Mouse (Mus musculus) CD4-positive, CD25-positive, alpha-beta regulatory T cell, adult 4 months (primary cell): ENCODE measurements around the gene Ccdc85b. TPM values are rescaled to one million over a fixed set of nuclear protein-coding genes. Genes with fewer than 3 reads are reported as not detected.

Experiments
- ATAC-seq: one replicate; pipeline ENCODE4 v1.8.0; 2017
- polyA plus RNA-seq, 2 experiments: library from polyadenylated mRNA; unstranded; fragments of 100-300 nt; shearing (Covaris generic); gene quantifications; one replicate each; pipeline ENCODE4 v1.2.1; 2017

Gene Ccdc85b
- polyA plus RNA-seq, 2 experiments from 2014 or later: 0.48 to 0.83 TPM

DNA sequence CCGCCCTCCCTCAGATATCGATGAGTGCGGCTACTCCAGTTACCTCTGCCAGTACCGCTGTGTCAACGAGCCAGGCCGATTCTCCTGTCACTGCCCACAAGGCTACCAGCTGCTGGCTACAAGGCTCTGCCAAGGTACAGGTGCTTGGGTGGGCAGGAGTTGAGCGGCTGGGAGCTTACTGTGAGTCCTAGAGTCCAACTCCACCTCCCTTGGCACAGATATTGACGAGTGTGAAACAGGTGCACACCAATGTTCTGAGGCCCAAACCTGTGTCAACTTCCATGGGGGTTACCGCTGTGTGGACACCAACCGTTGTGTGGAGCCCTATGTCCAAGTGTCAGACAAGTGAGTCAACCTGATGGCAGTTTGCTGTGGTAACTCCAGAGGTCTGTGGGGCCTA, 22.3 kb upstream of the Ccdc85b start:
- no peak for ATAC-seq

DNA sequence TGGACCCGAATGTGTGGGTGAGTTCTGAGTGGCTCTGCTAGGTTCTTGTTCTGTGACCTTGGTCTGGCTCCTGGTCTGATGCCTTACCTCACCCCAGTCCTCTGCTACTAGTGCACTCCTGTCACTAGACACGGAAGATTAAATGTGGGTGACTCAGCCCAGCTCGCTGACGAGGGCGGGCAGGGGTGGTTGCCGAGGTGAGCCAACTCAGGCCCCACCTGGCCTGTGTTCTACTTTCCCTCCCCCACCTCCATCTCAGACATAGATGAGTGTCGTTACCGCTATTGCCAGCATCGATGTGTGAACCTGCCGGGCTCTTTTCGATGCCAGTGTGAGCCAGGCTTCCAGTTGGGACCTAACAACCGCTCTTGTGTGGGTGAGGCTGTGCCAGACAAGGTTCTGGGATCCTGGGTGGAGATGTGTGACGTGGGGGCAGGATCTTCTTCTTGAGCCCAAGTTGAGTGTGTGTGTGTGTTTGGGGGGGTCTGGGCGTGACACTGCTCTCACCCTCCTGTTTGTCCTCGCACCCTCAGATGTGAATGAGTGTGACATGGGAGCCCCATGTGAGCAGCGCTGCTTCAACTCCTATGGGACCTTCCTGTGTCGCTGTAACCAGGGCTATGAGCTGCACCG, 20.1 kb upstream of the Ccdc85b start:
- no peak for ATAC-seq

DNA sequence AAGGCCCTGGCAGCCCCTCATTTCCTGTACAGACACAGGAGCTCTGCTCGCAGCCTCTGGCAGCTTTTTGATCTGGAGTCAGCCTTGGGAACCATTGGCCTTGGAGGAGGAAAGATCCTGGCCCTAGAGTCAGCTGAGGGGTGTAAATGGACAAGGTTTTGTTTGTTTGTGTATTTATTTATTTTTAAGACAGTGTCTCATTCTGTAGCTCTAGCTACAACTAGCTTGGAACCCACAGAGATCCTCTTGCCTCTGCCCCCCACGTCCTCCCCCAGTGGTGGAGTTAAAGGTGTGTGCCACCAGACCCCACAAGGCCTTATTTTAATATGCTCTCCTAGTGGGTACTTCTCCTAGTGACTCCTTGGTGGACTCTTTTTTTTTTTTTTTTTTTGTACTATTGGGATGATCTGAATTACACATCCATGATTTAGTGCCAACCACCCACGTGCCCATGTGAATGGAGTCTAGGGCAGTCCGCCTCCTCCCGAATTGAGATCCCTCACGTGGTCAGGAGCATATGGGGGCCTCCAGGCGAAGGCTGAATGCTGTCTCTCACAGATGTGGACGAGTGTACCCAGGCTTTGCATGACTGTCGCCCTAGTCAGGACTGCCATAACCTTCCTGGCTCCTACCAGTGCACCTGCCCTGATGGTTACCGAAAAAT, 19.4 kb upstream of the Ccdc85b start:
- no peak for ATAC-seq

DNA sequence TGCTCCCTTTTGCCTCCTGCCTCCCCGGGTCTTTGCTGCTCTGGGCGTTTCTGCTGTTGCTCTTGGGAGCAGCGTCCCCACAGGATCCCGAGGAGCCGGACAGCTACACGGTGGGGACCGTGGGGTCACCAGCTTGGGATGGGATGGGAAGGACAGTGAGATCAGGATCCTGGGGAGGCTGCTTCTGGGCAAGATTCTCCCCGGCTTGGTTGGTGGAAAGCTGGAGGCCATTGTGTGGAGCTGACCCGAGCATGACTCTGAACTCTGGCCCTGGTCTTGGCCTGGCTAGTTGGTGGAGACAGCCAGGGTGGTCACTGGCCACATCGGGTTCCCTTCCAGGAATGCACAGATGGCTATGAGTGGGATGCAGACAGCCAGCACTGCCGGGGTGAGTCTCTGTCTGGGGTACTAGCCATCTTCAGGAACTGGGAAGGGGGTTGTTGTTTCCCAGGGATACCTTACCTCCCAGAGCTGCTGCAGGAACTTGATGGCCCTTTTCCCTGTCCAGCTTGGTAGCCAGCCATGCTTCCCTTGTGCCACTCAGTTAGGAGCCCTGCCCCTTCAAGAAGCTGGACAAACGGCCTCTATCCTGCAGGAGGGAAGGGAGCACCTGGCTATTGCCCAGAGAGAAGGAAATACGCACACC, 17.5 kb upstream of the Ccdc85b start:
- no peak for ATAC-seq

DNA sequence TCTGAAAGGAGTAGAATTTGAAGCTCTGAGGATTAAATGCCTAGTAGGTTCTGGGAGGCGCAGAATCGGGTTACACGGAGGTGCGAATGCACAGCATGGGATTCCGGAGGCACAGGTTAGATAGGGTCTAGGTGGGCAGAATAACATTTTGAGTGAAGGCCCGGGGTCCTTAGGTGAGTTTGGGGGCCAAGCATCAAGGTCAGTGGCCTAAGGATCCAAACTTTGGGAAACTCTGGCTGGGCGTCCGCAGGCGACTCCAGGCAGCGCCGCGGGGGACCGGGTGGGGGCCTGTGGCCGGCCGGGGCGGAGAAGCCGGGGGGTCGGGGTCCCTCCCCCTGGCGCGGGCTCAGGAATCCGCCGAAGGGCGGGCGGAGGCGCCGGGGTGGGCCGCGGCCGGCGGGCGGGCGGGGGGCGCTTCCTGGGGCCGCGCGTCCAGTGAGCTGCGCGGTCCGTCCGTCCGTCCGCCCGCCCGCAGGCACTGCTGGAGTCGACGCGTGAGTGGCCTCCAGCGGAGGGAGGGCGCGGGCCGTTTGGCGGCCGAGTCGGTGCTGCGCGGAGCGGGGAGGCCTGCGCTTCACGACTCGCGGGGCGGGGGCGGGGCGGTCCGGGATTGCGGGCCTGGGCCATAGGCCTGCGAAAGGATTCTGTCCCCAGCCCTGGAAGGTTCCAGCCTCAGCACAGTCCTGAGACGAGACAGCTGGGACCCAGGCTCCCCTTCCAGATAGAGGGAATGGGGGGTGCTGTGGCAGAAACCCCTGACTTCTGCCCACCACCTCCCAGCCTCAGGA, 16.8 kb upstream of the Ccdc85b start:
- no peak for ATAC-seq

DNA sequence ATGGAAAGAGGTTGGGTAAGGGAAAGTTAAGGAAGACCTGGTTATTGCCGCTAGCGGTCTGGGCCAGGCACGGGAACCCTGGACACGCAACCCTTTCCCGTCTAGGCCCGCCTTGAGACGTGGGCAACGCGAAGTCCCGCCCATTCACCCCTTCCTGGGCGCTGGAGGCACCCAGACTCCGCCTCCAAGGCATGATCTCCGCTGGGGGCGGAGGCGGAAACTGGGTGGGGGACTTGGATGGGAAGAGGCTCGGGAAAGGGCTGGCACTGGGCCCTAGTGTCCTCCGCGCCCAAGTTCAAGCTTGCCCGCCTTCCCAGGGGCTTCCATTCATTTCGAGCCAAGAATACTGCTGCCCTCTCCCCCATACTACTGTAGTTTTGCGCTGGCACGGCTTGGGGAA, 16.0 kb upstream of the Ccdc85b start, which contains the start of gene Efemp2:
TSS of gene Efemp2 (plus strand) at position 235 of the 400 bp plus-strand sequence.
- ATAC-seq: peak; percentile 45

DNA sequence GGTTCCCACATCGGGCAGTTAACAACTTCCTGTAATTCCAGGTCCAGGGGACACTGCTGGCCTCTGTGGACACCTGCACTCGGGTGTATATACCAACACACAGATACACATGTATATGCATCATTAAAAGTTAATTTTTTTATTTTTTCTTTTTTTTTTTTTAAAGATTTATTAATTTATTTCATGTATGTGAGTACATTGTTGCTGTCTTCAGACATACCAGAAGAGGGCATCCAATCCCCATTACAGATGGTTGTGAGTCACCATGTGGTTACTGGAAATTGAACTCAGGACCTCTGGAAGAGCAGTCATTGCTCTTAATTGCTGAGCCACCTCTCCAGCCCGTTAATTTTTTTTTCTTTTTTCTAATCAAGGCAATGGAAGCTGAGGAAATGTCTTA, 15.2 kb upstream of the Ccdc85b start:
- no peak for ATAC-seq

DNA sequence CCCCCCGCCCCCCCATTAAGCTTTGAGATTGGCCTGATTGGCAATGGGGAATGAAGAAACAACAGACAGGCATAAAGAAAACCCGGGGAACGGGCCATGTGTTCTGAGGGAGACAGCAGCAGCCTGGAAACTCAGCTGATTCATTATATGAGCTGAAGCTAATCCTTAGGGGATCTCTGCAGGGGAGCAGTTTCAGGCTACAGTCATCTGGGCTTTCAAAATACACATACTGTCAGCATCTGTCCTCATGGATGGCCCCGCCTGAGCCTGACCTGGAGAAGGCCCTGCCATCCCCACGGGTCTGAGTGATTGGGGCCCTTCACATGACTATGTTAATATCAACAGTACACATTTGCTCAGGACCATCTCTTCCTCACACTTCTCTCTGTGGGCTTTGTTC, 14.2 kb upstream of the Ccdc85b start:
- no peak for ATAC-seq

DNA sequence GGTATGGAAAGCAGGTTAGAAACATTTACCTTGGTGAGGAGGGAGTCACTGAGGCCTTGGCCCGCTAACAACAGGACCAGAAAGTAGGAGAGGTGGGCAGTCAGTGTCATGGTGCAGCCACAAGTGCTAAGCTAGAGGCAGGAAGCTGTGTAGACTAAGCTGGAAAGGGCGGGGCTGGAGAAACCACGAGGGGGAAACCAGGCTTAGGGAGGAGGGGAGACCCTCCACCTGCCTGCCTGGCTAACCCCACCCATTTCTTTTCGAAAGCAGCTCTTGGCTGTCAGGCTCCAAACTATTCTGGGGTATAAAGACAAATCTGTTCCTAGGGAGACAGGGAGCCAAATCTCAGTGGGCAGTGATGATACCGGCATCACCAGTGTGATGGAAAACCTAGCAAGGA, 10.7 kb upstream of the Ccdc85b start, which contains the start of gene Ctsw:
TSS of gene Ctsw (minus strand) at position 134 of the 400 bp plus-strand sequence.
- peak; percentile 89 for ATAC-seq

DNA sequence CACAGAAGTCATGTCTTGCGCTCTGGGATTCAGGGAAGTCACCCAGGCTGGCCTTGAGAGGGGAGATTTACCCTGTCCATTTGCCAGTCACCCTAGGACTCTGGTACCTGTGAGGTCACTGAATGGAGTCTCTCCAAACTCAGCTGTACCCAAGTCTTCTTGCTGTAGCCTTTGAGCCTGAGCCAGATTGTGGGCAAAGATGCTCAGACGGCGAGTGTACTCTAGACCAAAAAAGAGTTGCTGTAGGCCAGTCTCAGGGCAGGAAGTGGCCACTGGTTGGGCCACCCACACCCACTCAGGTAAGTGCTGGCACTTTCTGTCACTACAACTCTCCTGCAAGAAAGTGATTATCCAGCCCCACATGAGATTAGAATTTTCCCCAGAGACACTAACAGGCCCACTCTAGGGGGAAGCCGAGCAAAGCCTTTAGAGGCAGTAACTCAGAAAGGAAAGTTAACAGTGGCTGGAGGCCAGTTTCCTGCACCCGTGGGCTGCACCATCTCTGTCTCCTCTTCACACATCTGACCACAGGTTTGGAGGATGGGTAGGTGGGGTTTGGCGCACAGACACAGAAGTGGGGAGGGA, 9.3 kb upstream of the Ccdc85b start:
- ATAC-seq: no peak

DNA sequence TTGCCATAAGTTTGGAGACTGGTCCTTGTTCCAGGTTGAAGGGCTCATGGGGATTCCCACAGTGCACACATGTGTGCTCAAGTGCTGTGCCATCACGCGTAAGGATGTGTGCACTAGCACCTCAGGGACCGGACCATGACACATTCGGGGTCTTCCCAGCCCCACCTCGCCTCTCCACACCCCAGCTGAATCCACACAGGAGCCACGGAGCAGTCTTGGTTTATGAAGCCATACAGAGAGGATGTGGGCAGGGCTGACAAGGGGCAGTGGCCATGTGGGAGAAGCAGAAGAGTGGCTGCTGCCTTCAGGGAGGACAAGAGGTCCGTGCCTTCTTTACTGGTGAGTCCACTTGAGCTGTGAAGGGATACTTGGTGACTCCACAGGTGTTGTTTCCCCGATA, 7.3 kb upstream of the Ccdc85b start:
- ATAC-seq: no peak

DNA sequence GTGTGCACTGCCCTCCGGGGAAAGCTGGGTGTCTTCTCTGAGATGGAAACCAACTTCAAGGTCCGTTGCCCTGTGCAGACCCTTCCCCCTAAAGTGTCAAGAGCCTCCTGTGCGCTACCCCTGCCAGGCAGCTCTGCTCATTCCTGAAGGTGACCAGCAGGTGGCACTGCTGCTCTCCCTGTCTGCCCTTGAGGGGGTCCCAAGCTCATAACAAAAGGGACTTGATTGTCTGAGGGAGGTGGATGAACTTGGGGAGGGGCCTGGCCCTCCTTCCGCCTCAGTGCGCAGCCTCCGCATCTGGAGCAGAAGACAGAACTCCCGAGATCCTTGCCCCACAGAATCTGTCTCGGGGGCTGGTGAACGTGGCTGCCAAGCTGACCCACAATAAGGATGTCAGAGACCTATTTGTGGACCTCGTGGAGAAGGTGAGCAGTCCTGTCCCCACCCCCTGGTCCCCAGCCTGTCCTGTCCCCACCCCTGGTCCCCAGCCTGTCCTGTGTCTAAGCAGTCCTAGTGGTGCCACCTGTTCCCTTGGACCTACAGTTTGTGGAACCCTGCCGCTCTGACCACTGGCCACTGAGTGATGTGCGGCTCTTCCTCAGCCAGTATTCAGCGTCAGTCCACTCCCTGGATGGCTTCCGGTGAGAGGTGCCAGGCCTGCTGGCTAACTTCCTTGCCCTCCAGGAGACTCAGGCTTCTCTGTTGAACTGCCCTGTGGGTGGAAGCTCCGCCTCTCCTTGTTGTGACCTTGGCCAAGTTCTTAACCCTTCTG, 6.3 kb upstream of the Ccdc85b start:
- no peak for ATAC-seq

DNA sequence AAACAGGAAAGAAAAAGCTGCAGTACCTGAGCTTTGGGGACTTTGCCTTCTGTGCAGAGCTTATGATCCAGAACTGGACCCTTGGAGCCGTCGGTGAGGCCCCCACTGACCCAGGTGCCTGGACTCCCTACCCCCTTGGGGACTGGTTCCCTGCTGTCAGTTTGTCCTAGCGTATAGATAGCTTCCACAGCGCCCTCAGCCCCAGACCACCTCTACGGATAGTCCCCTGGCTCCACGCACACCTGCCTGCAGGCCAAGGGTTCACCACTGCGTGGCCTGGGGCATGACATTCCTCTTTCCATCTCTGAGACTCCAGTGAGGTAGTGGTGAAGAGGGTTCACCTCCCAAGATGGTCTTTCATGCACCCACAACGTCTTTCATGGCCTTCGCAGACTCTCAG, 5.5 kb upstream of the Ccdc85b start:
- no peak for ATAC-seq

DNA sequence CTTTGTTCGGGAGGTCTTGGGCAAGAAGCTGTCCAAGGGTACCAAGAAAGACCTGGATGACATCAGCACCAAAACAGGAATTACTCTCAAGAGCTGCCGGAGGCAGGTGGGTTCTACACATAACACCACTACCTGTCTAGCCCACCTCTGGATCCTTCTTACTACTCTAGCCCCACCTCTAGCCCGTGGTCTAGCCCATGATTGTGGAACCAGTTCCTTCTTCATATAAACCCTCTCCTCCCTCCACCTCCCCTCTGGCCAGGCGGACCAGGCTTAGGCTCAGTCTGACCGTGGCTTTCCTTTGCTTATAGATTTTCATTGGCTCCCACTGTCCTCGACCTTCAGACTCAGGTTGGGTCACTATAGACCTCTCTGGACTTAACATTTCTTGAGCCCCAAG, 3.7 kb upstream of the Ccdc85b start:
- ATAC-seq: no peak

DNA sequence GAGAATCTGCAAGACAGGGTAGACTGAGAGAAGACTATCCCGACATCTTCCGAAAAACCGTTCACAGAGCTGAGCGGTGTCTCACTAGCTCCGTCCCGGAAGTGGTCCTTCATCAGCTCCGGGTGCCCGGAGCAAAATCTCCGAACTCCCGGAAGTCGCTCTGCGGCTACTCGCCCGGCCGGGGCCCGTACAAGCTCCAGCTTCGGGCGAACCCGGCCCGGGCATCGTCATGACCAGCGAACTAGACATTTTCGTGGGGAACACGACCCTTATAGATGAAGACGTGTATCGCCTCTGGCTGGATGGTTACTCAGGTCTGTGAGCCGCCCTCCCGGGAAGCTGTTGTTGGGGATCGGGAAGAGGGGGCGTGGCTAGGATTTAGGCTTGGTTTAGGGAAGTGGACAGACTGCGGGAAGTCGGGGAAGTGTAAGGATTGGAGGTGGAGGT, 2.8 kb upstream of the Ccdc85b start, which contains the start of gene Fibp:
TSS of gene Fibp (plus strand) at position 151 of the 447 bp plus-strand sequence.
- peak; percentile 68 for ATAC-seq

DNA sequence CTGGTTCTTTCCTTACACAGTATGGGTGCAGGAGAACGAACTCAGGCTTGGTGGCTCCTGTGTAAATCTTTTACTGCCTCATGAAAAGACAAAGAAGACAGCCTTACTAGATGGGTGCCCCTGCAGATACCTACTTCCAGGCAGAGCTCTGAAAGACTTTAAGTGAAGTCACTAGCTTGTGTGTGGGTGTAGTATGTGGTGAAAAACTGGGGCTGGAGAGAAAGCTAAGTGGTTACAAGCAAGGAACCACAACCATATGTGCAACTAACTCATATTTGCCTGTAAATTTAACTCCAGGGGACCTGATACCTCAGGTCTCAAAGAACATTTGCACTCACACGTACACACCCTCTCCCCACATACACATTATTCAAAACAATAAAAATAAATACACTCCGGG, 2.2 kb upstream of the Ccdc85b start:
- ATAC-seq: no peak

DNA sequence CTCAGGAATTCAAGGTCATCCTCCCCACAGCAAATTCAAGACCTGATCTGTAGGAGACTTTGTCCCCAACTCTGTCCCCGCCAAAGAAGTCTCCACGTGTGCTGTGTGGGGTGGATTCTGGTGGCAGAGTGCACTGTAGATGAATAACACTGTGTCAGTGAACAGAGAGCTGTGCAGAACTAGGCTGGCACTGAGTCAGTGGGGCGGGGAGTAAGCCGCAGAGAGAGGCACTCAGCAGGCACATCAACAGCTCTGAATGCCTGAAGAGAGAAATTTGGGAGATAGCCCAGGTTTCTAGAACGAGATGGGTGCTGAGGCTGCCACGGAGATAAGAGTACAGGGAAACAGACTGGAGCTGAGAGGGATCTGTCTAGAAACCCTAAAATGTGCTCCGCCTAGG, 1.3 kb upstream of the Ccdc85b start:
- ATAC-seq: no peak

DNA sequence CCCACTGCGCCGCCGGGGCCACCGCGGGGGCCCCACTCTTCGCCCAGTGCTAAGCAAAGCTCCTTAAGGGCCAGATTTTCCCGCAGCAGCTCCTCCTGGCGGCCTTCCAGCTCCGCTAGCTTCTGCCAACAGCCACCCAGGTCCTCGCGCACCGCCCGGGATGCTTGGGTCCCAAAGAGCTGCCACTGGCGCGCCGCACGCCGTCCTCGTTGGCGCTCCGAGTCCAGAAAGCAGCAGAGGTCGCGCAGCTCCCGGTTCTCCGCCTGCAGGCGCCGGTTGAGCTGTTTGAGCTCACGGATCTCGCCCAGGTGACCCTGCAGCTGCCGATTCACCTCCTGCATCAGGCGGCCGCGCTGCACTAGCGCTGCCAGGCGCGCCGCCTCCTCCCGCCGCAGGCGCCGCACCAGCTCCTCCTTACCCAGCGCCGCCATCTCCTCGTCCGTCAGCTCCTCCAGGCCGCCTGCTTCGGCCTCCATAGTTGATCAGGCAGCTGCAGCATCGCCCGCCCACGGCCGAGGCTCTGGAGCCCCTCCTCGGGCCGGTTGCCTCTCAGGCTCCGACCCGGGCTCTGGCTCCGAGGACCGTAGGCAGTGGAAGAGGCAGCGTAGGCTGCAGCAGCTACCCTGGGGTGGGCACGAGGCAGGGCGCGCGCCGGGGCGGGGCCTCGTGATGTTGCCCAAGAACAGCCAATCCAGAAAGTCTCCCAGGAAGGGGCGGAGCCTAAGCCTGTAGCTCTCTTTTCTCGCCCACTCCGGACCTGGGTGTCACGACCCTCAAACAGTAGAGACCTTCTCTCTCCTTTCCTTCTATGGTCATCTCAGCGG, 560 bp downstream of the Ccdc85b start:
- peak; percentile 88 for ATAC-seq

DNA sequence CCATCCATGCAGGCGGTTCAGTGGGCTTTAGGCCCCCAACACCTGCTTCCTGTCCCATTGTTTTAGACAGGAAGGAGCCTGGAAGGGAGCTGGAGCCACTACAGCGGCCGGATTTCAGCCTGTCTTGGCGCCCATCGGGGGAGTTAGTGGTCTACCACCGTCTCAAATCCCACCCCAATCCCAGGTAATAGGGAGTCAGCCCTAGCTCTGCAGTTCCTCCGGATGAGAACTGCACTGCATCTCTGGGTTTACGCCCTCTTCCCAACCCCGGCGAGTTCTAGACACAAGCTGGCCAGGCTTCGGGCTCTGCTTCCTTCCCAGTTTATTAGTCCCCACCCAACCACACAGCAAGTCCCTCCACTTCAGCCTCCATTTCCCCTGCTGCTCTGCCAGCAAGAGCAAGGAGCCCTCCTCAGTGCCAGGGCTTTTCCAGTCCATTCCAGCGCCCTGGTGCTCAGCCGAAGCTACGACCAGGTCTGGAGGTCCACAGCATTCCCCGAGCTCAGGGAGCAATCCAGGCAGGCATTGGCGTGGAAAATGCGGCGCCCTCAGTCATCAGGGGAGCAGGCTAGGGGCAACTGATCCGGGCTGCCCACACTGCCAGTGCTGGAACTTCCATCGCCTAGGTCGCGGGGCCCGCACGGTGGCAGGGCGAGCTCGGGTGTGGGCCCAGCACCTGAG, 1.3 kb downstream of the Ccdc85b start:
- no peak for ATAC-seq

DNA sequence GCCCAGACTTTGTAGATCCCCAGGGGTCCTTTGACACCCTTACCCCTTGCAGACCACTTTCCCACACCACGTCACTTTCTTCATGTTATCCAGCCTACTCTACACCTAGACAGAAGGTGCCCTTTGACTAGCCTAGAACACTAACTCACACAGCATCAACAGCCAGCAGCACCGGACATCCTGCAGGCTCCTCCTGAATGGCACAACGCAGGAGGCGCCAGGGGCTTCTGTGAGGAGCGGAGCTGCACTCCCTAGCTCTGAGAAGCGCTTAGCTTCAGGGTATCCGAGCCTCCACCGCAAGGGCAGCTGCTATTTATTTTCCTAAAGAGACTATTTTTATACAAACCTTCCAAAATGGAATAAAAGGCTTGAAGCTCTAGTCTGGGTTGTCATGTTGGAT, 2.1 kb downstream of the Ccdc85b start:
- ATAC-seq: no peak
